Mouse (Mus musculus): ENCODE data around the gene Blvrb. TPM values are rescaled to one million over a fixed set of nuclear protein-coding genes. Genes with fewer than 3 reads are reported as not detected.

Blvrb gene
- polyA plus RNA-seq, 1 experiment from 2014 or later = 34.4 TPM

GRCm38 (mm10) chr7:27507711-27508647 lies 60.2 kb downstream of the Blvrb start:
- peak overlapping the region; percentile 55 for H3K4me2 ChIP-seq (ENCODE audit: low read depth, low read length, severe bottlenecking)
- peak; percentile 92 for ATAC-seq (replicated peaks; ENCODE audit: low FRiP score)
- H3K36me3 ChIP-seq (ENCODE audit: control insufficient read depth, insufficient read depth, low read length) = no peaks in the 10 kb centered on the region
- no peaks in the 10 kb centered on the region for H3K9me3 ChIP-seq (ENCODE audit: control insufficient read depth, low read length)
- H3K27ac ChIP-seq (ENCODE audit: low read depth, low read length) = peak overlapping the region; percentile 89
- H3K4me1 ChIP-seq (replicated peaks; ENCODE audit: control insufficient read depth, insufficient read depth, low read length) = no peaks in the 10 kb centered on the region; the same call in 1 of the 2 replicates
- no peaks in the 10 kb centered on the region for H3K27me3 ChIP-seq (ENCODE audit: control insufficient read depth, insufficient read depth, low read length)
- WGBS = under 1% methylated on average over 50 of the region's 54 CpGs
- H3K9ac ChIP-seq (ENCODE audit: low read length) = peak overlapping the region; percentile 60
- peak; percentile 100 for DNase-seq (ENCODE audit: low spot score)
- H3K4me3 ChIP-seq (ENCODE audit: low read depth, low read length) = peak overlapping the region; percentile 40

GRCm38 (mm10) chr7:27508648-27509005 lies 60.8 kb downstream of the Blvrb start:
- H3K9ac ChIP-seq (ENCODE audit: low read length) = no peak overlapping the region
- no peak overlapping the region for H3K27ac ChIP-seq (ENCODE audit: low read depth, low read length)
- WGBS = 21% methylated on average over 6 of the region's 6 CpGs
- peak overlapping the region; percentile 55 for H3K4me2 ChIP-seq (ENCODE audit: low read depth, low read length, severe bottlenecking)
- H3K27me3 ChIP-seq (ENCODE audit: control insufficient read depth, insufficient read depth, low read length) = no peaks in the 10 kb centered on the region
- no peaks in the 10 kb centered on the region for H3K9me3 ChIP-seq (ENCODE audit: control insufficient read depth, low read length)
- DNase-seq (ENCODE audit: low spot score) (peak; percentile 68), ATAC-seq (replicated peaks; ENCODE audit: low FRiP score) (peak; percentile 37)
- H3K4me1 ChIP-seq (replicated peaks; ENCODE audit: control insufficient read depth, insufficient read depth, low read length) = no peaks in the 10 kb centered on the region; the same call in 1 of the 2 replicates
- H3K36me3 ChIP-seq (ENCODE audit: control insufficient read depth, insufficient read depth, low read length) = no peaks in the 10 kb centered on the region
- peak overlapping the region; percentile 40; the same call in 1 of the 2 replicates for H3K4me3 ChIP-seq (ENCODE audit: low read depth, low read length)

GRCm38 (mm10) chr7:27510809-27511208 lies 63.0 kb downstream of the Blvrb start:
- Histone ChIP-seq H3K36me3 (ENCODE audit: control insufficient read depth, insufficient read depth, low read length) (no peaks in the 10 kb centered on the region), H3K9me3 (ENCODE audit: control insufficient read depth, low read length) (no peaks in the 10 kb centered on the region), H3K27ac (ENCODE audit: low read depth, low read length) (no peak overlapping the region), H3K9ac (ENCODE audit: low read length) (no peak overlapping the region), H3K4me1 (replicated peaks; ENCODE audit: control insufficient read depth, insufficient read depth, low read length) (no peaks in the 10 kb centered on the region; the same call in 1 of the 2 replicates), H3K4me2 (ENCODE audit: low read depth, low read length, severe bottlenecking) (no peak overlapping the region), H3K4me3 (ENCODE audit: low read depth, low read length) (no peak overlapping the region), H3K27me3 (ENCODE audit: control insufficient read depth, insufficient read depth, low read length) (no peaks in the 10 kb centered on the region)
- ATAC-seq (replicated peaks; ENCODE audit: low FRiP score) = no peak
- DNase-seq (ENCODE audit: low spot score) = no peak
- WGBS = 90% methylated on average over 2 of the region's 2 CpGs

GRCm38 (mm10) chr7:27514961-27515360 lies 67.2 kb downstream of the Blvrb start:
- H3K36me3 ChIP-seq (ENCODE audit: control insufficient read depth, insufficient read depth, low read length) = no peaks in the 10 kb centered on the region
- WGBS = 78% methylated on average over 9 of the region's 9 CpGs
- no peak overlapping the region for H3K4me2 ChIP-seq (ENCODE audit: low read depth, low read length, severe bottlenecking)
- H3K27me3 ChIP-seq (ENCODE audit: control insufficient read depth, insufficient read depth, low read length) = no peaks in the 10 kb centered on the region
- H3K9ac ChIP-seq (ENCODE audit: low read length) = no peak overlapping the region
- no peaks in the 10 kb centered on the region for H3K9me3 ChIP-seq (ENCODE audit: control insufficient read depth, low read length)
- H3K4me1 ChIP-seq (replicated peaks; ENCODE audit: control insufficient read depth, insufficient read depth, low read length) = no peaks in the 10 kb centered on the region
- ATAC-seq (replicated peaks; ENCODE audit: low FRiP score) = no peak
- H3K27ac ChIP-seq (ENCODE audit: low read depth, low read length) = no peak overlapping the region
- H3K4me3 ChIP-seq (ENCODE audit: low read depth, low read length) = no peak overlapping the region
- DNase-seq (ENCODE audit: low spot score) = no peak

Other genes starting within 250 kb of the Blvrb start
- gene Itpkc, start 219.3 kb upstream of the Blvrb start, polyA plus RNA-seq (2014; fragmentation: Nextera tagmentation; extraction: Ambion mirVana) = 6.6 and 8.1 TPM in 2 replicates
- gene Coq8b, start 215.0 kb upstream of the Blvrb start, polyA plus RNA-seq (2014; fragmentation: Nextera tagmentation; extraction: Ambion mirVana) = 15.1 and 18.1 TPM in 2 replicates
- gene Numbl, start 189.5 kb upstream of the Blvrb start, polyA plus RNA-seq (2014; fragmentation: Nextera tagmentation; extraction: Ambion mirVana) = 19.1 and 20.1 TPM in 2 replicates
- 11.9 and 13.0 TPM in 2 replicates for gene Ltbp4, start 110.3 kb upstream of the Blvrb start, polyA plus RNA-seq (2014; fragmentation: Nextera tagmentation; extraction: Ambion mirVana)
- 64.3 and 67.6 TPM in 2 replicates for gene Shkbp1, start 92.0 kb upstream of the Blvrb start, polyA plus RNA-seq (2014; fragmentation: Nextera tagmentation; extraction: Ambion mirVana)
- not detected in 2 replicates for gene Gm20479, start 90.6 kb upstream of the Blvrb start, polyA plus RNA-seq (2014; fragmentation: Nextera tagmentation; extraction: Ambion mirVana)
- 0.19 and 0.28 TPM in 2 replicates for gene Sptbn4, start 292 bp upstream of the Blvrb start, polyA plus RNA-seq (2014; fragmentation: Nextera tagmentation; extraction: Ambion mirVana)
- gene Sertad3, start 25.8 kb downstream of the Blvrb start, polyA plus RNA-seq (2014; fragmentation: Nextera tagmentation; extraction: Ambion mirVana) = 23.0 and 23.4 TPM in 2 replicates
- 16.3 and 18.2 TPM in 2 replicates for gene Sertad1, start 38.9 kb downstream of the Blvrb start, polyA plus RNA-seq (2014; fragmentation: Nextera tagmentation; extraction: Ambion mirVana)
- 1.2 and 1.3 TPM in 2 replicates for gene Prx, start 51.3 kb downstream of the Blvrb start, polyA plus RNA-seq (2014; fragmentation: Nextera tagmentation; extraction: Ambion mirVana)
- 0.52 and 0.93 TPM in 2 replicates for gene Hipk4, start 75.3 kb downstream of the Blvrb start, polyA plus RNA-seq (2014; fragmentation: Nextera tagmentation; extraction: Ambion mirVana)
- gene Pld3, start 105.2 kb downstream of the Blvrb start, polyA plus RNA-seq (2014; fragmentation: Nextera tagmentation; extraction: Ambion mirVana) = 52.1 and 56.4 TPM in 2 replicates
- 34.0 and 34.1 TPM in 2 replicates for gene 2310022A10Rik, start 105.3 kb downstream of the Blvrb start, polyA plus RNA-seq (2014; fragmentation: Nextera tagmentation; extraction: Ambion mirVana)
- 72.3 and 75.2 TPM in 2 replicates for gene Akt2, start 143.6 kb downstream of the Blvrb start, polyA plus RNA-seq (2014; fragmentation: Nextera tagmentation; extraction: Ambion mirVana)
- gene Ttc9b, start 205.9 kb downstream of the Blvrb start, polyA plus RNA-seq (2014; fragmentation: Nextera tagmentation; extraction: Ambion mirVana) = 12.6 and 13.9 TPM in 2 replicates
- gene Map3k10, start 226.6 kb downstream of the Blvrb start, polyA plus RNA-seq (2014; fragmentation: Nextera tagmentation; extraction: Ambion mirVana) = 10.3 and 12.5 TPM in 2 replicates
- gene Zfp607b, start 241.4 kb downstream of the Blvrb start, polyA plus RNA-seq (2014; fragmentation: Nextera tagmentation; extraction: Ambion mirVana) = 7.8 and 10.3 TPM in 2 replicates

Measured in forebrain, embryonic 11.5 days (tissue).